Mouse (Mus musculus) right cerebral cortex, postnatal 10 days (tissue): ENCODE results near the gene Olfr231.

Source experiments
- DNase-seq, 2 experiments: peaks; one replicate each; pipeline ENCODE4 v3.0.0; 2021; ENCODE audit warnings: low spot score in 2 of 2

The Olfr231 gene

DNA sequence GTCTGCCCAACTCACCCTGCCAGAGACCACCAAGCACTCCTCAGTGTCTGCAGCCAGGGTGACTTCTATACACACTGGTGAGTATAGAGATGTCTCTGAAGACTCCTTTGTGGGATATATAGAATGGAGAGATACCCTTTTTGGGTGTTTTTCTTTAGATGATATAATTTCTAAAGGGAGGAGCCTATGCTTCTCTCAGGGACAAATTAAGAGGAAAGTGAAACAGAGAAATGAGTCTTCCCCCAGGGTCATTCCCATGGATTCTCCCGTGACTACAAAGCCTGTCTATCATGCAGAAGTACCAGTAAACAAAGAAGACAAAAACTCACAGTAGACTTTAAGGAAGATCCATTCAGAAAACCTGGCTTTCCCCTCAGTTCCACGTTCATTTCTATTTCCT is at the start of gene Olfr231:
Gene Olfr231, minus strand, starts transcription at position 101 of the 400 bp plus-strand sequence.
- DNase-seq, result no peak

DNA sequence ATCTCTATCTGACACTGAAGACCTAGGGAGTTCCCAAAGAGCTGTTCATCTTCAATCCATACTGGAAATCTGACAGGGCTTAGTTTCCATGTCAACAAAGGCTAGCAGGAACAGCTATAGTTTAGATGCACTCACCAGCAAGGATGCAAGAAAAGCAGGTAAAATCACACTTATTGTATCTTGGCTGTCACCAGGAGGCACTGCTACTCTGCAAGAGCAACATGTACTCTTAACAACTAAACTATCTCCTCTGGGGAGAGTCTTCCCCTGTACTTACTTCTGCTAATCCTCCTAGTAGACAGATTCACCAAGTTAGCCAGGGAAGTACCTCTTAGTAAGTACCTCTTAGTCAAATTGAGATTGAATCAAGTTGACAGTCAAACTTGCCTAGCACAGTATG is 48.1 kb upstream of the Olfr231 start:
- no peak for DNase-seq

DNA sequence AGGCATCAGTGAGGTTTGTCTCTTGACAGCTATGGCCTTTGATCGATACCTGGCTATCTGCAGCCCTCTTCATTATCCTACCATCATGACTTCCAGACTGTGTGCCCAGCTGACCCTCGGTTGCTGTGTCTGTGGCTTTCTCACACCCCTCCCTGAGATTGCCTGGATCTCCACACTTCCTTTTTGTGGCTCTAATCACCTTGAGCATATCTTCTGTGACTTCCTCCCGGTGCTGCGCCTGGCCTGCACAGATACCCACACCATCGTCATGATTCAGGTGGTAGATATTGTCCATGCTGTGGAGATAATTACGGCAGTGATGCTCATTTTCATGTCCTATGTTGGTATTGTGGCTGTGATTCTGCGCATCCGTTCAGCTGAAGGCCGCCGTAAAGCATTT is 38.1 kb upstream of the Olfr231 start:
- DNase-seq, result no peak

DNA sequence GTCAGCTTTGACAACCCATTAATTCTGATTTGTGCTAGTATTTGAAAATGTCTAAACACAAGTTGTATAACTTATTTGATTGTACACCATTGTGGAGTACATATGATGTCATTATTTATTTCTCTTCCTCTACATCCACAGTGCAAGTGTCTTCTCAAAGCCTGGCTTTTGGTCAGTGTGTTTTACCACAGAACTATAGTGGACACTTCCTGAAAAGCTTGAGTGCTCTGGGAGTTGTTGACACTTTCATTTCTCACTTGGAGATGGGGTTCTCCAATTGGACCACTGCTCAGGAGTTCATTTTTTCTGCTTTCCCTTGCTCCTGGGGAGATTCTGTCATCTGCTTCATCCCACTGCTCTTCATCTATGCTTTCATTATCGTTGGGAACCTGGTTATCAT is 37.5 kb upstream of the Olfr231 start:
- no peak for DNase-seq

DNA sequence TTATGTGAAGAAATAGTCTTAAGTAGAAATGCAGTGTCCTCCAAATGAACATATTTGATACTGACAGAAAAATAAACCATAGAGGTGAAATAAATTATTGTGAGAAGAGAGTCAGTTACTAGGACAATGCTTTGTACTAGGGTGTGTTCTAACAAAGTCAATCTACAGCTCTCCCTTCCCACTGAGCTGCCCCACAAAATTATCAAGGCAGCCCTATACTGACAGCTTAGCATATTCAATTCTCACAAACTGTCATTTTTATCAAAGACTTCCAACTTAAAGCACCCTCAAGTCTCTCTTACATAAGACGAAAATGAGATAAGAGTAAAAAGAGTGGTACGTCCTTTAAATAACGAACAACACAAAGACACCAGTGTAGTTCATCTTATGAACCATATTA is 36.7 kb upstream of the Olfr231 start:
- DNase-seq, result no peak

DNA sequence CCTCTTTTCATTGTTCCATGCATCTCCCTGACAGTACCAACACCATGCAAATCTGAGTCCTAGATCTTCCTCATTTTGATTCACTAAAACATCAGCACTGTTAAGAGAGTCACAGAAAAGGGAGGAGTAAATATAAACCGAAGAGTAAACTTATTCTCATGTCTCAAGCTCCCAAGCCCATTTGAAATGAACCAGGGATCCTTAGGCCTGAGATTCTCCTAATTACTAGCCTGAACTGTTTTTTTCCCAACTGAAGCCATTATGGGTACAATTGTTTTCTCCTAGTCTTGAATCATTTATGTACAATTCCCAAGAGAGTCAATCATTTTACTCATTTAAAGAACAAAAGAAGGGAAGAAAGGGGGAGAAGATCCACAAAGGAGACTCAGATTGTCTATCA is 34.4 kb upstream of the Olfr231 start, which contains the start of gene Olfr420:
Gene Olfr420, plus strand, starts transcription at position 301 of the 400 bp plus-strand sequence.
- DNase-seq, result no peak

DNA sequence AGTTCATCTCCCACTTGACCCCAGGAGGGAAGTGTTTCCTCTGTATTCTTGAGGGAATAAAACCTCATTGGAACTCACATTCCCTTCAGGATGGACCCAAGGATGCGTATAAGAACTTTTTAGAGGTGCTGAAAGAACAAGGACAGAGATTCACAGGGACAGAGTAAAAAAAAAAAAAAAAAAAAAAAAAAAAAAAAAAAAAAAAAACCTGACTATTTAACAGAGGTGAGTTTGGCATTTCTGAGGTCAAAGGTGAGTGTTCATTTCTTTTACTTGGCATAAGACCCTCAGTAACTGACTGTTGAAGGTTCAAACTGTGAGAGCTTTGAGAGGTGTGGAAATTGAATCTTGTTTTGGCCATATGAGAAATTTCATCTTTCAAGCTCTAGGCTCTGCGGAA is 28.3 kb upstream of the Olfr231 start:
- DNase-seq, result no peak

DNA sequence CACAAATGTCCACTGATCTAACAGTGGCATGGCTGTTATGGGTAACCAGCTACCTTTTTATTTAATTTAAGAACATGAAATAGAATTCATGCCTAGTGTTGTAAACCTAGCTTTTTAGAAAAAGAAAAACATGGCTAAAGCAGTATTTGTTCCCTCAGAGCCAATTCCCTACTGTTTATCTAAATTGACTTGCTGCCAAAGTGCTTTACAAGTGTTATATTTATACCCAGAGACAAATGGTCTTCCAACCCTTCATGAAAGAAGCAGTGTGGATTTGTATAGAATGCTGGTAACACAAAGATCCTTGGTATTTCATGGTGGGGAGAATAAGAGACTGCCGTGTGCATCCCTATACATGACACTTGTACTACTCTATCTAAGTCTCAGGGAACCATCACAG is 25.7 kb upstream of the Olfr231 start:
- DNase-seq, result no peak

DNA sequence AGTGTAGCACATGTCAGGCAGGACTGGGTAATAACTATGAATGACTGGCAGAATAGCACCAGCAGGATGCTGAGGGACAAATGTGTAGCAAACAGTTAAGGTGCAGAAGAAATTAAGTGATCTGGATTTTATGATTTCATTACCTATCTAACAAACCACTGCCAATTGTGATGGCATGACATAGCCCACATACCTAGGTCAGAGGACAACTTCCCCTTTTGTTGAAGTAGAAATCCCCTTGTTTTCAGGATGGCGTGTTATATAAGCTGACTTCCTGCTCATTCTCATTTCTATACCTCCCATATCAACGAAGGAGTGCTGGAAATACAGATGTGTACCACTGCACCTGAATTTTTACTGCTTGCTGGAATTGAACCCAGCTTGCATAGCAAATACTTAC is 20.4 kb upstream of the Olfr231 start:
- DNase-seq, result no peak

DNA sequence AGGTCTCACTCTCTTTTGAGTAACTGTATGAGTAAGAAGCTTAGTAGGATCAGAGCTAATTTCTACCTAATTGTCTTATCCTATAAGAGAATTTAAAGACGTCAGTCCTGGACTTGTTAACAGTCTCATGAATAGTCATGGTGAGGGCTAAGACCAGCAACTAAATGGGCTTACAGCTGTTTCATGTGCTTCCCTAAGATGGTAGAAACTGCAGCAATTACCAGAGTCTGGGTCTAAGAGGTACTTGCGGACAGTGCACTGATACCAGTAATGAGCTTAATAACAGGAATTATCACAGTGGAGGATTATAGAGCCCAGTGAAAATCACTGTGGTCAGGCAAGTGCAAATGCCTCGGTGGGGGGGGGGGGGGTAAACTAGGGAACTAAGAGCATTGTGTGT is 11.0 kb upstream of the Olfr231 start:
- DNase-seq, result no peak

DNA sequence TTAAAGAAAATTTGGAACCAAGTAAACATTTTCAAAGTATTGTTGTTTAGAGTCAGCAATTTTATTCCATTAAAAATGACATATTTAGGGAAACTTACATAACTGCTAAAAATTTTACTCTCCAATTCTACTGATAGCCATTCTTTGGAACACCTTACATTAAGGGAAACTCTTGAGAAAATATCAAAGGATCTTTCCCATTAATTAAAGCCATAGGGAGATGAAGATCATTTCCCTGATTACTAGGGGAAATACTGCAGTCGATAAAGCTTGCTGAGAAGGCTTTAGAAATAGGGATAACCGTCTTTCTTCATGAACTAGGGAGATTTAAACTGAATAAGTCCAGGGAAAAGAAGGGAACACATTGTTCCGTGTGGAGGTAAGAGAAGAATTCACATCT is 10.3 kb upstream of the Olfr231 start, which contains the start of gene Olfr424:
Gene Olfr424, plus strand, starts transcription at position 301 of the 400 bp plus-strand sequence.
- DNase-seq, result no peak

DNA sequence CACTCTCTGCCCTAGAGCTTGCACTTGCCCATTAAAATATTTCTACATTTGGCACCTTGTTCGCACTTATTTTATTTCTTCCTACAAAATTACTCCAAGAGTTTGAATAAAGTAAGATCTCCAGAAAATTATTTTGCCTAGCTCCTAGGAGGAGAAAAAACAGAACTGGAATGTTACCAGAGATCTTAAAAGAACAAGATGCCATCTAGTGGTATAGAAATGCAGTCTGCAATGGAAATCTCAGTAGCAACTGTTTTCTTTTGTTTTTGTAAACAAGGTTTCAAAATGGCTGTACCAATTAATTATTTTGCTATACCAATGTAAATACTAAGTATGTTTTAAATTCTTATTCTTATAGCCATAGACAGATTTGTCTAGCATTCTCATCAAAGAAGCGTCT is 17.2 kb downstream of the Olfr231 start:
- DNase-seq, result no peak

DNA sequence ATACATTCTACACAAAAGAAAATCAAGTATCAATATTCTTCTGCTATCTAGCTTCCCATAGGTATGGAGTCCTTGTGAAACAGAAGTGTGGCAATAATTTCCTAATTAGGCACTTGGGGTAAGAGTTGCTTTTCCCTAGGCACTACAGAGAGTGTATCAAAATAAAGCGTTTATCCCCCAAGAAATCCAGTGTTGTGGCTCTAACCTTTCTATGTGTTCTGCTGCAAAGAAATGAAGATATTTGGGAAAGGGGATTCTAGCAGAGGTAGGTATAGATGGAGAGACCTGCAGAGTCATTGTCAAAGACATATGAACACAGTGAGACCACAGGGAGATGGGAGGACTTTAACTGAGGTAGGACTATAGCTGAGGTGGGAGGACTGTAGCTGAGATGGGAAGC is 24.4 kb downstream of the Olfr231 start, which contains the start of gene Olfr427:
Gene Olfr427, plus strand, starts transcription at position 301 of the 400 bp plus-strand sequence.
- no peak for DNase-seq

DNA sequence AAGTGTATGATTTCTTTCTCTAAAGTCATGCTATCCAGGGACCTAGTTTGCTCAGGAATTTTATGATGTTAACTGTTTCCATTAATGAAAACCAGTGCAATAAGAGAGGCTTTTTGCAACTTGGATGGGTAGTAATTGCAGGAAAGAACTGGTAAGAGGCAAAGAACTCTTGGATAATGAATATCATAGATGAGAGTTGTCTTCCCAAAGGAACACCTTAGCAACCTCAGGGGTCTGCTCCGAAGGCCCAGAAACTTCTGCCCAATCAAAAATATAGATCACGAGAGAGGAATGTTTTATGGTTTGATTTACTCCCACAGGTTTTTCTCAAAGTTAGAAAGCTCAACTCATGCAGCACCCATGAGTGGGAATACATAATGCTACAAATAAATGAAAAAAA is 36.9 kb downstream of the Olfr231 start, which contains the start of gene Olfr429:
Gene Olfr429, plus strand, starts transcription at position 301 of the 400 bp plus-strand sequence.
- no peak for DNase-seq

DNA sequence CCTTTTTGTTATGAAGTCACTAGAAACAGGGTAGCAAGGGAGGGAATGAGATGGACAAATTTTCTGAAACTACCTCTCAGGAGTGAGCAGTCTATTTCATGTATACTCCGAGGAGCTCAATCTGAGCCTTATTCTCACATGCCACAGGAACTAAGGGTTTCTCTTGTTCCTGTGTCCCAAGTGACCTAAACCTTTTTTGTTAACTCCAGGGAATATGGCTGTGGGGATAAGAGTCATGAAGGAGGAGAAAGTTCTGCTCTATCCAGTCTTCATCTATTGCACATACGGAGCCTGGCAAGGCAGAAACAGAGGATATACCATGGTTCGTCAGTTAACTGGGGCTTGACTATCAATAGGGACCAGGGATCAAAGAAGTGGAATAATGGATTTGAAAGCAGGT is 54.7 kb downstream of the Olfr231 start, which contains the start of gene Olfr430:
Gene Olfr430, plus strand, starts transcription at position 301 of the 400 bp plus-strand sequence.
- no peak for DNase-seq
